Mouse (Mus musculus) spleen, postnatal 14 days (tissue): ENCODE measurements around the gene Gpr152.

ENCODE experiments used
- DNase-seq, 2 experiments: peaks; one replicate each; pipeline ENCODE4 v3.0.0; 2021 to 2022; ENCODE audit warnings: low spot score in 2 of 2

Gpr152 gene

DNA sequence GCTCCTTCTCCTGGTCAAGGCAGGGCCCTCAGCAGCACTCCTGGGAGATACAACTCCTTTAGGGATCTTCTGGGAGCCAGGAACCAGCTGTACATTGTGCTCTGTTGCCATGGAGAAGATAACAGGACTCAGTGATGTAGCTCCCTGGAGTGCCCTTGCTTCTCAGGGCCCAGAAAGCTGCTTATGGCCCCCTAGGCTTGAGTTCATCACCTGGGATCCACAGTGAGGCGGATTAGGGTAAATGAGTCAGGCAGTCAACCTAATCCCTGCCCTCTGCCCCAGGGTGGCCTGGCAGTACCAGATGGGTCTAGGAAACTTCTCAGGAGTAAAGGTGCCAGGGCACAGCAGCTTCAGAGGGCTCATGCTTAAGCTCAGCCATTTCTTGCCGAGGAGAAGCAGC lies at the start of gene Gpr152:
TSS of gene Gpr152 (plus strand) at position 342 of the 400 bp plus-strand sequence.
- DNase-seq, result no peak

DNA sequence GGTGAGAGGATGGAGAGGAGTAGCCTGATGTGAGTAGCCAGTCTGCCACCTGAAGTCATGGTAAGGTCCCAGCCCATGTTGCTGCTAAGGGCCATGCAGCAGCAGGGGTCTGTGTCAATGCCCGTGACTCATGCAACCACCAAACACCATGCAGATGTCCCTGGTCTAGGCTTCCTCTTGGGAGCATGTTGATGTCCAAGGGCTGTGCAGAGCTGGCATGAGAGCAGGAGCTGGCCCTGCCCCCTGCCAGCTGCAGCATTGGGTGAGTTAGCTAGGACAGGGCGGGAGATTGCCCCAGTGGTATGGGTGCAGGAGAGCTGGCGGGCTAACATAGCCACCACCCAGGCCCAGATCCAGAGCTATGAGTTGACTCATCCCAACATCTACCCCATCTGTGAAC lies 49.1 kb upstream of the Gpr152 start:
- no peak for DNase-seq

DNA sequence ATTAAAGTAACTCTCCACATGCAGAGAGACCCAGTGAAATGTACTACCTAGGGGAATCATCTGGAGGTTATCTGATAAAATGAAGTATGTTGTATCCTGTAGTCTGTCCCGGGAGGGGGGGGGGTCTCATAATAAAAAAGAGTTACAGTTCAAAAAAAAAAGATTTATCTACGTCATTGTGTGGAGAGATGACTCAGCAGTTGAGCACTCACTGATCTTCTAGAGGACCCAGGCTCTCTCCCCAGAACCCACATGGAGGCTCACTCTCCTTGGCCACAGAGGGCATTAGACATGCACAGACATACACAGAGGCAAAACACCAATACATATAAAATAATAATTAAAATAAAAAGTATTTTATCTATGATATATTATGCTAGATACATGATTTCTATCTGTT lies 48.2 kb upstream of the Gpr152 start:
- DNase-seq, result no peak

DNA sequence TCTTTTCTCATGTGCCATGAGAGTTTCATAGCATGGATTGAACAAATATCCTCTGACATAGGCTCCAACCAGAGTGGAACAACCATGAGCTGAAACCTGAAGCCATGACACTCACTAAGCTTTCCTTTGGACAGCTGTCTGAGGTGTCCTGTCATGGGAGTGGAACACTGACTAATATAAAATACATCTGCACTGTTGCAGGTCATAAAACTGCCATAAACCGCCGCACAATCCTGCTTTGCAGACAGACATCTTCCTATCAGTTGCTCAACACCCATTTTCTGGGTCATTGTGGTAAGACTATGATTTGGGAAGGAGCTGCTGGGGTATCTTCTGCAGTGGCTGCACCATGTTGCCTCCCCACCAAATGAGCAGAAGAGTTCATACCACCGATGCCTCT lies 46.8 kb upstream of the Gpr152 start:
- no peak for DNase-seq

DNA sequence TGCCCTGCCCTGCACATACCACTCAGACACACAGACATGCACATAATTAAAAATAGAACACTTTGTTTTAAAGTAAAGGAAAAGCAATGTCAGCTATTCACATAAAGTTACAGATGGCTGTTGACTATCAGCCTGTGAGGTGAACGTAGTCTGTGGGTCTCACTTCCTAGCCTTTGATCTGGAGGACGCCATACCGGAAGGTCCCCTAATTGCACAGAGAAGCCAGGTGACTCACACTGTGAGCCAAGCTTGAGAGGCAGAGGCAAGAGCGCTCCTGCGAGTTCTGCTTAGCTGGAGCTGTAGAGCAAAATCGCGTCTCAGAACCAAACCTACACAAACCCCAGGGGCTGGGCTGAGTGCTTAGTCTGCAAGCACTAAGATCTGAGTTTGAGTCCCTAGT lies 45.8 kb upstream of the Gpr152 start:
- DNase-seq, result no peak

DNA sequence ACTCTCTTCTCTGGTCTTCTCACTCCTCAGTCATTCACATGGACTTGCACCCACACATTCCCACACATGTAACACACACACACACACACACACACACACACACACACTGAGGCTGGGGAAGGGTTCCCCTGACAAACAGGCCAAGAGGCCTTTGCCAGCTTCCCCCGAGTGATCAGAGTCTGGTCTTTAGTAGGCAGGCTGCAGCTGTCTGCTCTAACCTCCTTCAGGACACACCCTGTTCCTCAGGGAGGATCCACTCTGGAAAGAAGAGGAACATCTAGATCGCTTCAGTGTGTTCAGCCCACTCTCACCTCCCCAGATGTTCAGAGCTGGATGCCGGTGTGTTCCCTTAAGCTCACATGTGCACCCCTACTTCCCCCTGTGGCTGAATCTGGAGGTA lies 45.2 kb upstream of the Gpr152 start:
- DNase-seq, result no peak

DNA sequence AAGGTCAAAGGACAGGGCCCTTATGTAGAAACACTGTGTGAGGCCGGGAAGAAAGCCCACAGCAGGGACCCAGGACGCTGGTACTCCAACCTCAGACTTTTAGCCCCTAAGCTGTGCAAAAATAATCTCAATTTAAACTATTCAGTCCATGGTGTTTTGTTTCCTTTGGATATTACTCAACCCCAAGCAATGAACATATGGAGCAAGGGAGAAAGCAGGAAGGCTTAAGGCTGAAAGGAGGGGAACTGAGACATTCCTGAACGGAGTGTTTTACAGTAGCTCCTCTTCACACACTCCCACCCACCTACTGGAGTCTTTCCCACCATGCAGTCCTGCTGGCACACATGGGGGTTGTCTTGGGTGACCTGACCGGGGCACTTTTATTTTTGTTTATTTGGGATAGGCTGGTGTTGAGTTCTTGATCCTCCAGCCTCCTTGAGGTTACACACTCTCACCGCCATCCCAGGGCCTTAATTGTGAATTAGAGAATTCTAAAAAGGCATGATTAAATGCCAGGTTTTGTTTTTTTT lies 44.7 kb upstream of the Gpr152 start:
- no peak for DNase-seq

DNA sequence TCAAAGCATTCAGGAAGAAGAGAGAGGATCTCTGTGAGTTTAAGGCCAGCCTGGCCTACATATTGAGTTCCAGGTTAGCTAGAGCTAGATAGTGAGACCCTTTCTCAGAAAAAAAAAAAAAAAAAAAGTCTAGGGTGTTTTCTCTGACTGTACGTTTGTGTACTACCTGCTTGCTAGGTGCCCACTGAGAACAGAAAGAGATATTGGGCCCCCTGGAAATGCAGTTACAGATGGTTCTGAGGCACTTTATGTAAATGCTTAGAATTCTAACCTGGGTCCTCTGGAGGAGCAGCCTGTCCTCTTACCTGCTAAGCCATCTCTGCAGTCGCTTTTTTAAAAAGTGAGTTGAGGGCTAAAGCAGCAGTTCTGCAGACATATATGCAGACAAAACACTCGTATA lies 43.8 kb upstream of the Gpr152 start:
- DNase-seq, result no peak

DNA sequence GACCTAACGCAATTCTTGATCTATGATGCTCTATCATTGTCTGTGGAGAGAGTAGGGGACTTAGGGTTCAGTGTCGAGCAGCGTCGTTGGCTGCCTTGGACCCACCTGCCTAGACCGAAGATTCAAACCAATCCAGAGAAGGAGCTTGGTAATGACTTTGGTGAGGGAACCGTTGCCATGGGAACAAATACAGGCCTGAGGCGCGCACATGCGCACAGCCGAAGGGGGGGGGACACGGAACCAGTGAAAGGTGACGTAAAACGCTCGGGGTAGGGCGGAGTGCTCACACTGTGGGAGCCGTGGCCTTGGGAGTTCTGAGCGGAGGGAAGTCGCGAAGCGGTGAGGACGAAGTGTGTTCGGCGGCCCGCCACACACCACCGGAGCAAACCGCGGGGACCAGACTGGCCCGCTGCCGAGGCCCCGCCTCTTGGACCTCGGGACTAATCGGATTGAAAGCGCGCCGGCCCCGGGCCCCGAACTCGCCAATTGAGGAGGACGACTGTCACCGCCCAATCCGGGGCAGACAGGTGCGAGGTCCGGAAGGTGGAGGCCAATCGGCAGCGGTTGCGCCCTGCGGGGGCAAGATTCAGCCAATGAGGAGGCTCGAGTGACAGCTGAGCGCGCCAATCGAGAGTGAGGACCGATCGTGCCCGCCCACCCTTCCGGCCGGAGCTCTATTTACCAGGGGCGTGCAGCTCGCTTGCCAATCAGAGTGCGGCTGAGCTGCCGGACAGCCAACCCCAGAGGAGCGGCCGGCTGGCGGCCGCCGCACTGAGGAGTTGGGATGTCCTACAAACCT lies 42.7 kb upstream of the Gpr152 start, which contains the start of gene Cdk2ap2:
TSS of gene Cdk2ap2 (plus strand) at position 541 of the 799 bp plus-strand sequence.
- DNase-seq, result peak; percentile 99

DNA sequence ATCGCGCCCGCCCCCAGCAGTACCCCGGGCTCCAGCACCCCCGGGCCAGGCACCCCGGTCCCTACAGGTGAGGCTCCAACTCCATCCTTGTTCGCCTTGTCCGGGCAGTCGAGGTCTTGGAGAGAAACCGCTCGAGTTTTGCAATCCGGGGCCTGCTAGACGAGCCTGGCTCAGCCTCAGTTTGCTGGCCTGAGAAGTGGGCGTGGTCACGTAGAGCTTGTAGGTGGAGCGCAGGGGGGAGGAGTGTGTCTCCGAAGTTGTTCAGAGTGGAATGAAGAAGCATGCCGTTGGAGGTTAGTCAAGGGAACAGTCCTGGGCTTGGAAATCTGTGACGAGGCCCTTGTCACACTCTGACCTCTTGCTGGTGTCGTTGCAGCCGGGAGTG lies 42.2 kb upstream of the Gpr152 start:
- peak; percentile 72 to 80 for DNase-seq

DNA sequence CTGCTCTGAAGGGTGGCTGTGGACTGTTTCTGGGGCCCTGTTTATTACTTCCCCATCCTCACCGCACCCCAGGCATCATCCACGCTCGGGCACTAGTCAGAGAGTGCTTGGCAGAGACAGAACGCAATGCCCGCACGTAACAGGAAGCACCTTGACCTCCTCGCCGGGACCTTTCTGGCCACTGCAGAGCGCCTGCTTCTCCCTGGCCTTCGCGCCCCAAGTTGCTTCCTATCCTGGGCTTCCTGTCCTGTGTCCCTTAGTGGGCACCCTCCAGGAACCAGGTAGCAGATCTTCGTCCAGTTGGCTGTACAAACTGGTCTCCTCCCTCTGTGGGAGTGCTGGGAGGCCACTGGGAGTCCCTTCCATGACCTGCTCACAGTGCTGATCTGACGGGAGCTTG lies 41.2 kb upstream of the Gpr152 start:
- DNase-seq, result no peak

DNA sequence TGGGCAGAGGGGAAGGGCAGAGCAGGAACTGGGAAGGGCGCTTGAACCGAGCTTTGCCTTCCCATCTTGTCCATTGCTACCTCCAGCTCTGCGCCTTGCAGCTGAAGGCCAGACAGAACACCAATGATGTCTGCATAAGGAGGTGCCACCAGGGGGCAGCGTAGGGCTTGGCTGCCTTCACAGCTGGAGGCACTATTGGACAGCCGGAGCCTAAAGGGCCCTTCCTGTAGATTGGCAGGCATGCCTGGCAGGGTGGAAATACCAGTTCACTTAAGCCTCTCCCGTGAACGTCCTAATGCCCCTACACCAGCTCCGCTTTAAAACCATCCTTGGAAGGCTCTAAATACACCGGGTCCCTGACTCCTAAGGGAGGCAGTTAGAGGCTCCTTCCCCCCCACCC lies 40.5 kb upstream of the Gpr152 start:
- DNase-seq, result peak; percentile 91 to 96

DNA sequence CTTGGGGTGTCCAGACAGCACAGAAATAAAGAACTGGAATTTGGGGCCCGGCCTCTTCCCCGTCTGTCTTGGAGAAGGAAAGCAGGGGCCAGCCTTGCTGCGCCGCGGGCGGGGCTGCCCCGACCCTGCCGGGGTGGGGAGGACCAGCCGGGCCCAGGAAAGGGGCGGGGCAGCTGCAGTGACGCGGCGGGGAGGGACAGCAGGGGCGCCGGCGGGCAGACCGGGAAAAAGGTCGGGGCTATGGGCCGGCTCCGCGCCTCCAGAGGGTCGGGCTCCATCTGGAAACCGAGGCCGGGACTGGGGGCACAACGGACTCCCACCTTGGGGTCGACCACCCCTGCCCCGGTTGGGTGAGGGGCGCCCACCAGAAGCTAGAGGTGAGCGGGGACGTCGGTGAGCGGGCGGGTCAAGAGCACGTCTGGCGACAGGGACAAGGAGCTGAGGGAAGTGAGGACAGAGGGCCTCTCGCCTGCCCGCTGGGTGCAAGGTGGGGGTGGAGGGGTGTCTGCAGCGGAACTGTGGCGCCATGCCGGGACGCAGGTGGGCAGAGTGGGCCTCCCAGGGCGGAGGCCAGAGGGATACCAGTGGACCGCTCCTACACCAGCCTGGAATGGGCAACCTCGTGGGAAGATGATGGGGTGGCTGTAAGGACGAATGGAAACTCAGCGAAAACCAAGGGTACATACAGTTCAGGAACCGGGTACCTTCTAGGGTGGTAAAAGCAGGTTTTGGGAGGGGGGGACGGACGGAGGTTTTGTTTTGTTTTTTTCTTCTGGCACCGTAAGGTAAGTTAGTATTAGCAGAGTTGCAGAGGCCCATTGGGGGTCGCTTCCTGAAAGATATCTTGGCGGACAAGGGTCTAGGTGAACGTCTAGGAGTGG lies 39.5 kb upstream of the Gpr152 start, which contains the start of gene Pitpnm1:
TSS of gene Pitpnm1 (plus strand) at position 162 of the 881 bp plus-strand sequence.
- peak; percentile 78 to 81 for DNase-seq

DNA sequence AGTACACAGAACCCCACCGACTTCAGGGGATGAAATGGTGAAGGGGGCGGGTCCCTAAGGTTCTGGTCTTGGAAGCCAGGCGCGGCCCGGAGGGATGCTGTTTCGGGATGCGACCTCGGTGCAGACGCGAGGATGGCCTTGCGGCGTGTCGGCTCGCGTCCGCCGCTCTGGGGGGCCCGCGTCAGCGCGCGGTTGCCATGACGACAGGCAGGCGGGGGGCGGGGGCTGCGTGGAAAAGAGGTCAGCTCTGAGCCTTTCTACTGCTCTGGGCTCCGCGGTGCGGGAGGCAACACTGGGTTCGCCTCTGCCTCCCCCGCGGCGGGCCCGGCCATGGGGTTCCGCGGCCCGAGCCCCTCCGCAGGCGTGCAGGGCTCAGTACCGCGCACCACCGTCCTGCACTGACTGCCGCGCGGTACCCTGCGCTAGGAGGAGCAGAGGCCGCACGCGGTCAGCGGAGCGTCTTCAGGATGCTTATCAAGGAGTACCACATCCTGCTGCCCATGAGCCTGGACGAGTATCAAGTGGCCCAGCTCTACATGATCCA lies 38.8 kb upstream of the Gpr152 start:
- DNase-seq, result no peak

DNA sequence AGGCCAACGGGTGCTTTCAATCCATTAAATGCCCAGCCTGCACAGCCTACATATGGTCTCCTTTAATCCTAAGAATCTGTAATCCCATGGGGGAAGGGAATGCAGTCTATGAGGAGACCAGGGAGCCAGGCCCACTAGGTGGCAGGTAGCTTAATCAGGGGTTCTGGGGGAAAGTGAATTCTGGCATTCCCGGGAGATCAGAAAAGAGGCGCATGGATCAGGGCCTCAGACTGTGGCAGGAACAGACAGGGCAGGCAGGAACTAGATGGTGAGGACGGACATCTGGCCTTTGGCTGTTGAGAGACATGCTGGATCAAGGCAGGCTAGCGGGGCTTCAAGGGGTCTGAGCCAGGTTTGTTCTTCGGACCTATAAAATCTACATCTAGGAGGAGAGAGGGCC lies 38.1 kb upstream of the Gpr152 start:
- no peak for DNase-seq

DNA sequence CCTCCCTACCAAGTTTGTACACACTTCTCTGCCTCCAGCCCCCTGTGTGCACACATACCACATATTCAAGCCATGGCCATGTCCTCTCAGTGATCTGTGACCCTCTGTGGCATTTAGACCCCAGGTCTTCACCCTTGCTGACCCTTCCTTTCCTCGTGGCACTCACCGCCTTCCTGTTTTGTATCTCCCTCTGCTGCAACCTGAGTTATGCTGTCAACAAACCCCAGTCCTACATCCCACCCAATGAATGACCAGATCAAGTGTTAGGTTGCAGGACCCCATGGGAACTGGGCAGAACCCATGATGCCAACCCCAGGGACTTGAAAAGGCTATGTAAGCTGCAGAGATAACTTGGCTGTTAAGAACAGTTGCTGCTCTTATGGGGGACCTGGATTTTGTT lies 37.5 kb upstream of the Gpr152 start:
- no peak for DNase-seq

DNA sequence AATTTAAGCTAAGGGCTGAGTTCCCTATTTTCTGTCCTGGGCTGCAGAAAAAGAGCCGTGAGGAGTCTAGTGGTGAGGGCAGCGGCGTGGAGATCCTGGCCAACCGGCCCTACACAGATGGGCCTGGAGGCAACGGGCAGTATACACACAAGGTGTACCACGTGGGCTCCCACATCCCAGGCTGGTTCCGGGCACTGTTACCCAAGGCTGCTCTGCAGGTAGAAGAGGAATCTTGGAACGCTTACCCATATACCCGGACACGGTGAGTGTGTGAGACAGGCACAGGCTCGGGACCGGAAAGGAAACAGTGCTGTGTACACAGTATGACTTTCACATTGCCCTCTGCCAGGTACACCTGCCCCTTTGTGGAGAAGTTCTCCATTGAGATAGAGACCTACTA lies 37.0 kb upstream of the Gpr152 start:
- no peak for DNase-seq

DNA sequence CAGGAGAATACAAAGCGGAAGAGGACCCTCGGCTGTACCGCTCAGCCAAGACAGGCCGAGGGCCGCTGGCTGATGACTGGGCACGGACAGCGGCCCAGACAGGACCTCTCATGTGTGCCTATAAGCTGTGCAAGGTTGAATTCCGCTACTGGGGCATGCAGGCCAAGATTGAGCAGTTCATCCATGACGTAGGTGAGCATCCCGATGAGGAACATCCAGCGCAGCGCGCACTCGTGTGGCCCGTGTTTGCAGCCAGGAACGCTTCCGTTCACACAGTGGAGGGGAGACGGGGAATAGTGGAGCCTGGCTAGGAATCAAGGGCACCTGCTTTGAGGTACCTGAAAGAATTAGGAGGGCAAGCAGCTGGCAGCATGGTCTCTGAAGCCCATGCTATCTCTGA lies 36.3 kb upstream of the Gpr152 start:
- no peak for DNase-seq

DNA sequence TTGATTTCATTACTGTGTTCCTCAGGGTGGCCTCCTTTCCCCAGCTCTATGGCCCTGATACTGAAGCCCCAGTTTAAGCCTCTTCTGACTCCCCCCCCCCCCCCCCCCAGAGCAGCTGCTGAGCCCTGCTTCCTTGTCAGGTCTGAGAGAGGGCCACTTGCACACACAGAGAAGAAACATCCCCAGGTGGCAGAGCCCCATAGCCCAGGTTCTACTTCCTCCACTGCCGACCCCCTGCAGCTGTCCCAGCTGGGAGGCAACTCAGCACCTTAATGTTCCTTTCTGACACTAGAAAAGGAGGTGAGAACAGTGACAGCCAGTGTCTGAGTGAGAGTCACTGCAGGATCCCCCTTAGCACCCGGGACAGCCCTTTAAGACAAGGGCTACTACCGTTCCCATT lies 35.8 kb upstream of the Gpr152 start:
- no peak for DNase-seq

DNA sequence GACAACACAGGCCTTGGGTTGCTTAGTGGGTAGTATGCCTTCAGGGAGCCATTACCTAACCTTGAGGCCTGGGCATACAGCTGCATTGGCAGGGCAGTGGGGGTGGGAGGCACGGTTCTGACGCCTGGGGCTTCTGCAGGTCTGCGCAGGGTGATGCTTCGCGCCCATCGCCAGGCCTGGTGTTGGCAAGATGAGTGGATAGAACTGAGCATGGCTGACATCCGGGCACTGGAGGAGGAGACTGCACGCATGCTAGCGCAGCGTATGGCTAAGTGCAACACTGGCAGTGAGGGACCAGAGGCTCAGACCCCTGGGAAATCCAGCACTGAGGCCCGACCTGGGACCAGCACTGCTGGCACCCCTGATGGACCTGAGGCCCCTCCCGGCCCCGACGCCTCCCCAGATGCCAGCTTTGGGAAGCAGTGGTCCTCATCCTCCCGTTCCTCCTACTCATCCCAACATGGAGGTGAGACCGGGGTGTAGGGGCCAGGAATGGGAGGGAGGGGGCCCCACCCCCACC lies 34.9 kb upstream of the Gpr152 start:
- DNase-seq, result no peak

DNA sequence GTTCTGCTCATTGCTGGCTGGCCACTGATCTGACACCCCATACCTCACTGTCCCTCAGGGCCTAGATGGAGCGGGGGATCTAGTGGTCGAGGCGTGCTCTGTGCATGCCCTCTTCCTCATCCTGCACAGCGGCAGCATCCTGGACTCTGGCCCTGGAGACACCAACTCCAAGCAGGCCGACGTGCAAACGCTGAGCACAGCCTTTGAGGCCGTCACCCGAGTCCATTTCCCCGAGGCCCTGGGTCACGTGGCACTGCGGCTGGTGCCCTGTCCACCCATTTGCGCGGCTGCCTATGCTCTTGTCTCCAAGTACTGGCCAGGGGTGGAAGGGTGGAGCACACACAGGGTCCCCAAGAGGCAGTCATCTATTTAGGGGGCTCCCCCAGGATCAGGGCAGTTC lies 32.9 kb upstream of the Gpr152 start:
- DNase-seq, result no peak

DNA sequence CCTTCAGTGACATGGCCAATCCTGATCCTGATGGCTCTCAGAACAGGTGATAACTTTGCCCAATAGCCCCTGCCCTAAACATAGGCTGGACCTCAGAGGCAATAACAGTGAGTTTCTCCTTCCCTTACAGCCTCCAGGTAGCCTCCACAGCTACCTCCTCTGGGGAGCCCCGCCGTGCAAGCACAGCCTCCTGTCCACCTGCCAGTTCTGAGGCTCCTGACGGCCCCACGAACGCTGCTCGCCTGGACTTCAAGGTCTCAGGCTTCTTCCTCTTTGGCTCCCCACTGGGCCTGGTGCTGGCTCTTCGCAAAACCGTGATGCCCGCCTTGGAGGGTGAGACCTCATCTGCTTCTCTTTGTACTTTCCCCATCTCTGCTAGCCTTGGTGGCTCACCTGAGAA lies 31.1 kb upstream of the Gpr152 start:
- no peak for DNase-seq
